Mouse (Mus musculus) left cerebral cortex, postnatal 14 days (tissue): ENCODE results near the gene Rec8. TPM values are rescaled to one million over a fixed set of nuclear protein-coding genes. Genes with fewer than 3 reads are reported as not detected.

ENCODE experiments used
- total RNA-seq, 2 experiments: library from RNA; stranded (reverse); gene quantifications; 2 replicates each; pipeline ENCODE4 v1.2.3; 2021

The Rec8 gene
- total RNA-seq, 2 experiments from 2014 or later, result 2.1 to 3.4 TPM

Other genes with a start within 250 kb of the Rec8 start
- 10 to 100 TPM; 11.7 to 16.0 TPM for gene Dhrs4, start 139.3 kb upstream of the Rec8 start, total RNA-seq
- gene Carmil3, start 127.4 kb upstream of the Rec8 start, total RNA-seq, result 10 to 100 TPM; 53.5 to 70.2 TPM
- 100 to 1,000 TPM; 184 to 205 TPM for gene Cpne6, start 107.6 kb upstream of the Rec8 start, total RNA-seq
- gene Nrl, start 93.1 kb upstream of the Rec8 start, total RNA-seq, result under 1 TPM; 0.33 to 0.61 TPM
- 10 to 100 TPM; 18.6 to 19.5 TPM for gene Pck2, start 77.8 kb upstream of the Rec8 start, total RNA-seq
- gene Dcaf11, start 58.0 kb upstream of the Rec8 start, total RNA-seq, result 10 to 100 TPM; 75.3 to 78.4 TPM
- not detected for gene A730061H03Rik, start 57.6 kb upstream of the Rec8 start, total RNA-seq
- gene Fitm1, start 42.4 kb upstream of the Rec8 start, total RNA-seq, result not detected
- 10 to 100 TPM; 44.9 to 56.5 TPM for gene Psme1, start 39.9 kb upstream of the Rec8 start, total RNA-seq
- gene Emc9, start 32.7 kb upstream of the Rec8 start, total RNA-seq, result 10 to 100 TPM; 38.7 to 45.5 TPM
- gene Psme2, start 26.9 kb upstream of the Rec8 start, total RNA-seq, result 10 to 100 TPM; 48.1 to 49.0 TPM
- gene Rnf31, start 26.3 kb upstream of the Rec8 start, total RNA-seq, result 10 to 100 TPM; 26.0 to 29.5 TPM
- 1 to 10 TPM; 8.0 to 8.4 TPM for gene Irf9, start 14.5 kb upstream of the Rec8 start, total RNA-seq
- gene Ipo4, start 17.9 kb downstream of the Rec8 start, total RNA-seq, result 100 to 1,000 TPM; 123 to 171 TPM
- gene Gm49378, start 19.9 kb downstream of the Rec8 start, total RNA-seq, result 1 to 10 TPM; 4.8 to 8.1 TPM
- 10 to 100 TPM; 42.1 to 42.2 TPM for gene Tm9sf1, start 25.8 kb downstream of the Rec8 start, total RNA-seq
- gene Tssk4, start 32.1 kb downstream of the Rec8 start, total RNA-seq, result under 1 TPM; 0.74 to 0.92 TPM
- 10 to 100 TPM; 37.8 to 42.6 TPM for gene Mdp1, start 42.5 kb downstream of the Rec8 start, total RNA-seq
- gene Gmpr2, start 53.9 kb downstream of the Rec8 start, total RNA-seq, result 10 to 100 TPM; 22.7 to 24.6 TPM
- 100 to 1,000 TPM; 305 to 339 TPM for gene Nedd8, start 54.1 kb downstream of the Rec8 start, total RNA-seq
- gene Tinf2, start 63.8 kb downstream of the Rec8 start, total RNA-seq, result 10 to 100 TPM; 14.8 to 16.0 TPM
- under 1 TPM in 1 of 2 experiments, not detected in 1; 0.25 TPM for gene Tgm1, start 95.9 kb downstream of the Rec8 start, total RNA-seq
- gene Rabggta, start 104.2 kb downstream of the Rec8 start, total RNA-seq, result 10 to 100 TPM; 44.2 to 45.4 TPM
- gene Dhrs1, start 127.7 kb downstream of the Rec8 start, total RNA-seq, result 100 to 1,000 TPM in 1 of 2 experiments, 10 to 100 TPM in 1; 99.8 to 104 TPM
- gene Nop9, start 127.7 kb downstream of the Rec8 start, total RNA-seq, result 10 to 100 TPM; 13.4 to 13.9 TPM
- gene Cideb, start 140.4 kb downstream of the Rec8 start, total RNA-seq, result under 1 TPM; 0.68 to 0.93 TPM
- gene Ltb4r2, start 143.4 kb downstream of the Rec8 start, total RNA-seq, result under 1 TPM; 0.22 to 0.42 TPM
- under 1 TPM; 0.24 to 0.40 TPM for gene Ltb4r1, start 147.9 kb downstream of the Rec8 start, total RNA-seq
- 1 to 10 TPM; 5.1 to 6.6 TPM for gene Adcy4, start 166.1 kb downstream of the Rec8 start, total RNA-seq
- gene Ripk3, start 170.8 kb downstream of the Rec8 start, total RNA-seq, result 1 to 10 TPM in 1 of 2 experiments, under 1 TPM in 1; 0.83 to 1.0 TPM
- 1 to 10 TPM; 3.0 to 4.0 TPM for gene Nfatc4, start 205.1 kb downstream of the Rec8 start, total RNA-seq
- 1 to 10 TPM; 8.8 to 9.7 TPM for gene Nynrin, start 236.0 kb downstream of the Rec8 start, total RNA-seq